Mouse (Mus musculus) gastrocnemius, adult 18-20 months (tissue): ENCODE results near the gene Aff4. TPM values are rescaled to one million over a fixed set of nuclear protein-coding genes. Genes with fewer than 3 reads are reported as not detected.

Experiments used
- DNase-seq: peaks from one replicate; pipeline ENCODE4 v3.0.0; 2021; ENCODE audit warnings: low spot score
- microRNA-seq: library from miRNA; unstranded; fragments of <30 nt; microRNA quantifications from one replicate; pipeline ENCODE4 v1.2.0, GENCODE M21; 2021
- total RNA-seq, 2 experiments: library from RNA; stranded (reverse); gene quantifications; 2 replicates each; pipeline ENCODE4 v1.2.3; 2021

The Aff4 gene
- total RNA-seq, 2 experiments from 2014 or later, result 90.1 to 93.8 TPM

- no peak for DNase-seq
Measured at GRCm38 (mm10) chr11:53457372-53457954, 106.8 kb downstream of the Aff4 start.

- no peak for DNase-seq
Measured at GRCm38 (mm10) chr11:53458996-53459395, 108.4 kb downstream of the Aff4 start.

GRCm38 (mm10) chr11:53460192-53460591 is 109.6 kb downstream of the Aff4 start:
- no peak for DNase-seq

DNA sequence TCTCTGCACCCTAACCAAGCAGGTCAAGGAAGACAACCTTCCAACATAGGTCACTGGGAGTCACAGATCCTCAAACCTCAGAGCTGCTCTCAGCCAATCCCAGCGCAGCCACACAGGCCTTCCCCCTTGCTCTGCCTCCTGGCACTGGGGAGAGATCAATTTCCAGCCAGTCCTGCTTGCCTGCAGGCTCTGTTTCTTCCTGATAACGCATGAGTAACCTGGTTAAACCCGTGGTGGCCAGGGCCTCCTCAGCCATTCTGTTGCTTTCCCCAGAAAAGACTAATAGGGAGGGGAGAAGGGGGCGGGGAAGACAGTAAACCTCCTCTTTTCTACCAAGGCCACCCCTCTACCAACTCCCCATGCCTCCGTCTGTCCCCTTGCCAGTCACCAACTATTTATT is 111.1 kb downstream of the Aff4 start:
- no peak for DNase-seq

- DNase-seq, result no peak
Measured at GRCm38 (mm10) chr11:53463551-53464424, 113.2 kb downstream of the Aff4 start.

- peak; percentile 84 for DNase-seq
Measured at GRCm38 (mm10) chr11:53466231-53466971, 115.8 kb downstream of the Aff4 start.

DNA sequence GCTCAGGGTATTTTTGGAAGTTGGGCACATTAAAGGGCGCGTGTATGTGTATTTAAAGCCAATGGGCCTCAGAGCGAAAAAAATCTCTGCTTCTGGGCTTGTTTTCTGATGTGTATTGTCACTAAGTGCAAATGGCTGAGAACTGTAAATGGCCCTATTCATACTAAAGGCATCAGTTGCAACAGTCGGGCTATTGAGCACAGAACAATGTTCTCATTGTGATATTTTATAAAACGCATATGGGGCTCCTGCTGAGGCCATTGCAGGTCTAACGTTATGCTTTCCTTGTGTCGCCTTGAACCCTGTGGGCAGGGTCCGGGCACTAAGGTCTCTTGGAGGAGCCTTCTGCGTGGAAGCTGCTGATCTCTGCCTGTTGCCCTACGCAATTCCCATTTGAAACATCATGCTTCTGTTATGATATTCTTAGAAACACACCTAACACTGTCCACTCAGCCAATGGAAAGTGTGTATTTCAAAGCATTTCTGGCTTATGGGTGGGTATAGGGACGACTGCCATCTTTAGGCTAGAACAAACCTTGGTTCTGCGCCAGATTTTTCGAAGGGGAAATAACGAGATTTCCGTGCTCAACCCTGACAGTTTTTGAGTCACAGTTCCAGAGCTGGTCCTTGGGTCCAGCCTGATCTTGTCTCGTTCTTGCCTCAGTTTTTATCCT is 118.8 kb downstream of the Aff4 start:
- DNase-seq, result peak; percentile 33

GRCm38 (mm10) chr11:53469968-53470695 is 119.5 kb downstream of the Aff4 start, which contains the start of gene Gm9837:
Gene Gm9837, minus strand, starts transcription at chr11:53470479.
- DNase-seq, result peak; percentile 90

Small RNA genes within 50 kb of the gene (microRNA-seq; reads per million reads assigned to microRNA genes)
- gene Mir6920, result not detected

Other genes with a start within 250 kb of the Aff4 start
- 10 to 100 TPM; 74.3 to 95.8 TPM for gene Hspa4, start 50.4 kb upstream of the Aff4 start, total RNA-seq
- gene Zcchc10, start 26.2 kb upstream of the Aff4 start, total RNA-seq, result 1 to 10 TPM; 7.4 to 7.8 TPM
- not detected for gene Leap2, start 72.3 kb downstream of the Aff4 start, total RNA-seq
- 1,000 to 10,000 TPM; 1,298 to 1,311 TPM for gene Uqcrq, start 80.0 kb downstream of the Aff4 start, total RNA-seq
- gene Gdf9, start 80.2 kb downstream of the Aff4 start, total RNA-seq, result under 1 TPM; 0.11 to 0.17 TPM
- not detected for gene Gm10447, start 106.3 kb downstream of the Aff4 start, total RNA-seq
- gene Shroom1, start 106.4 kb downstream of the Aff4 start, total RNA-seq, result under 1 TPM; 0.71 to 0.73 TPM
- not detected for gene Gm9837, start 119.6 kb downstream of the Aff4 start, total RNA-seq
- gene Gm9945, start 129.3 kb downstream of the Aff4 start, total RNA-seq, result not detected
- under 1 TPM; 0.07 TPM for gene Sowaha, start 129.4 kb downstream of the Aff4 start, total RNA-seq
- 10 to 100 TPM in 1 of 2 experiments, 1 to 10 TPM in 1; 8.4 to 10.3 TPM for gene Sept8, start 168.4 kb downstream of the Aff4 start, total RNA-seq
- 1 to 10 TPM; 4.5 to 5.0 TPM for gene Kif3a, start 216.5 kb downstream of the Aff4 start, total RNA-seq